Mouse (Mus musculus): ENCODE results near the gene AC109138.7. TPM values are rescaled to one million over a fixed set of nuclear protein-coding genes. Genes with fewer than 3 reads are reported as not detected.

Gene AC109138.7
- polyA plus RNA-seq, 1 experiment = not detected

GRCm38 (mm10) chr19:4204889-4205288, 9.3 kb upstream of the AC109138.7 start:
- no peak for TF ChIP-seq SRF (IDR thresholded peaks at IDR 0.05; ENCODE audit: control insufficient read depth, insufficient read length, low read depth)
- no peak for TF ChIP-seq MYOD1 (IDR thresholded peaks at IDR 0.05; ENCODE audit: control insufficient read depth in 1 of 3, insufficient read length in 2 of 3, low read depth in 2 of 3)
- no peak for TF ChIP-seq POLR2A (IDR thresholded peaks at IDR 0.05; ENCODE audit: insufficient read length, low read depth)
- TF ChIP-seq REST (IDR thresholded peaks at IDR 0.05; ENCODE audit: insufficient read depth, insufficient read length) = no peak
- no peak for TF ChIP-seq CEBPB (IDR thresholded peaks at IDR 0.05; ENCODE audit: insufficient read depth, poor library complexity, severe bottlenecking)
- TF ChIP-seq E2F4 (IDR thresholded peaks at IDR 0.05; ENCODE audit: insufficient read depth) = no peak
- TF ChIP-seq TCF12 (IDR thresholded peaks at IDR 0.05; ENCODE audit: insufficient read depth, poor library complexity, severe bottlenecking) = no peak
- TF ChIP-seq MYOG (IDR thresholded peaks at IDR 0.05; ENCODE audit: control insufficient read depth in 1 of 3, insufficient read depth in 1 of 3, insufficient read length in 2 of 3, low read depth in 2 of 3) = no peak
- TF ChIP-seq TCF3 (IDR thresholded peaks at IDR 0.05; ENCODE audit: insufficient read length, low read depth) = no peak
- no peak for TF ChIP-seq POLR2AphosphoS2 (IDR thresholded peaks at IDR 0.05; ENCODE audit: insufficient read length, low read depth)
- no peak for TF ChIP-seq MAX (IDR thresholded peaks at IDR 0.05; ENCODE audit: low read depth)
- TF ChIP-seq USF1 (IDR thresholded peaks at IDR 0.05; ENCODE audit: low read depth) = no peak
- Histone ChIP-seq H3K79me2 (ENCODE audit: control insufficient read depth, insufficient read depth) (peaks cover 13% of the 10 kb centered on the region), H3K36me3 (ENCODE audit: control insufficient read depth, insufficient read depth) (no peaks in the 10 kb centered on the region), H3K27me3 (ENCODE audit: control insufficient read depth, insufficient read depth, insufficient read length) (no peaks in the 10 kb centered on the region), H3K4me2 (ENCODE audit: low read depth) (no peak overlapping the region), H3ac (ENCODE audit: control insufficient read depth, insufficient read length) (no peak overlapping the region), H3K4me3 (no peak overlapping the region)

GRCm38 (mm10) chr19:4206971-4207370, 7.2 kb upstream of the AC109138.7 start:
- Histone ChIP-seq H3K4me2 (ENCODE audit: low read depth) (no peak overlapping the region), H3K36me3 (ENCODE audit: control insufficient read depth, insufficient read depth) (no peaks in the 10 kb centered on the region), H3K27me3 (ENCODE audit: control insufficient read depth, insufficient read depth, insufficient read length) (no peaks in the 10 kb centered on the region), H3ac (ENCODE audit: control insufficient read depth, insufficient read length) (no peak overlapping the region), H3K79me2 (ENCODE audit: control insufficient read depth, insufficient read depth) (no peaks in the 10 kb centered on the region), H3K4me3 (no peak overlapping the region)
- TF ChIP-seq POLR2AphosphoS2 (IDR thresholded peaks at IDR 0.05; ENCODE audit: insufficient read length, low read depth) (peak; percentile 20), SRF (IDR thresholded peaks at IDR 0.05; ENCODE audit: control insufficient read depth, insufficient read length, low read depth) (no peak)

GRCm38 (mm10) chr19:4208563-4208962, 5.6 kb upstream of the AC109138.7 start:
- no peaks in the 10 kb centered on the region for H3K27me3 ChIP-seq (ENCODE audit: control insufficient read depth, insufficient read depth, insufficient read length)

GRCm38 (mm10) chr19:4211891-4212588, 2.1 kb upstream of the AC109138.7 start:
- H3K79me2 ChIP-seq (ENCODE audit: control insufficient read depth, insufficient read depth) = peaks cover 16% of the 10 kb centered on the region
- H3K4me3 ChIP-seq = no peak overlapping the region
- H3K4me2 ChIP-seq (ENCODE audit: low read depth) = peak overlapping the region; percentile 20
- no peaks in the 10 kb centered on the region for H3K27me3 ChIP-seq (ENCODE audit: control insufficient read depth, insufficient read depth, insufficient read length)
- TF ChIP-seq MYOG (IDR thresholded peaks at IDR 0.05; ENCODE audit: control insufficient read depth in 1 of 3, insufficient read depth in 1 of 3, insufficient read length in 2 of 3, low read depth in 2 of 3) = peak in 1 of 3 experiments; percentile 29
- TF ChIP-seq MAX (IDR thresholded peaks at IDR 0.05; ENCODE audit: low read depth) = no peak
- TF ChIP-seq REST (IDR thresholded peaks at IDR 0.05; ENCODE audit: insufficient read depth, insufficient read length) = no peak
- H3K36me3 ChIP-seq (ENCODE audit: control insufficient read depth, insufficient read depth) = no peaks in the 10 kb centered on the region
- H3ac ChIP-seq (ENCODE audit: control insufficient read depth, insufficient read length) = no peak overlapping the region

More at GRCm38 (mm10) chr19:4208563-4208962, 5.6 kb upstream of the AC109138.7 start:
- Histone ChIP-seq H3K36me3 (ENCODE audit: control insufficient read depth, insufficient read depth) (no peaks in the 10 kb centered on the region), H3K4me2 (ENCODE audit: low read depth) (no peak overlapping the region), H3K79me2 (ENCODE audit: control insufficient read depth, insufficient read depth) (no peaks in the 10 kb centered on the region), H3K4me3 (no peak overlapping the region), H3ac (ENCODE audit: control insufficient read depth, insufficient read length) (no peak overlapping the region)
- TF ChIP-seq MYOD1 (IDR thresholded peaks at IDR 0.05; ENCODE audit: control insufficient read depth in 1 of 3, insufficient read length in 2 of 3, low read depth in 2 of 3) (no peak), E2F4 (IDR thresholded peaks at IDR 0.05; ENCODE audit: insufficient read depth) (no peak), TCF12 (IDR thresholded peaks at IDR 0.05; ENCODE audit: insufficient read depth, poor library complexity, severe bottlenecking) (no peak), MYOG (IDR thresholded peaks at IDR 0.05; ENCODE audit: control insufficient read depth in 1 of 3, insufficient read depth in 1 of 3, insufficient read length in 2 of 3, low read depth in 2 of 3) (no peak), TCF3 (IDR thresholded peaks at IDR 0.05; ENCODE audit: insufficient read length, low read depth) (no peak), CEBPB (IDR thresholded peaks at IDR 0.05; ENCODE audit: insufficient read depth, poor library complexity, severe bottlenecking) (no peak), SRF (IDR thresholded peaks at IDR 0.05; ENCODE audit: control insufficient read depth, insufficient read length, low read depth) (no peak), POLR2AphosphoS2 (IDR thresholded peaks at IDR 0.05; ENCODE audit: insufficient read length, low read depth) (no peak), REST (IDR thresholded peaks at IDR 0.05; ENCODE audit: insufficient read depth, insufficient read length) (no peak), MAX (IDR thresholded peaks at IDR 0.05; ENCODE audit: low read depth) (no peak), POLR2A (IDR thresholded peaks at IDR 0.05; ENCODE audit: insufficient read length, low read depth) (no peak)

- peak overlapping the region; percentile 83 for H3ac ChIP-seq (ENCODE audit: control insufficient read depth, insufficient read length)
- peak overlapping the region; percentile 39 for H3K4me3 ChIP-seq
- H3K4me2 ChIP-seq (ENCODE audit: low read depth) = peak overlapping the region; percentile 93
- peaks cover 28% of the 10 kb centered on the region for H3K79me2 ChIP-seq (ENCODE audit: control insufficient read depth, insufficient read depth)
- H3K27me3 ChIP-seq (ENCODE audit: control insufficient read depth, insufficient read depth, insufficient read length) = no peaks in the 10 kb centered on the region
- TF ChIP-seq MYOD1 (IDR thresholded peaks at IDR 0.05; ENCODE audit: control insufficient read depth in 1 of 3, insufficient read length in 2 of 3, low read depth in 2 of 3) = no peak
- H3K36me3 ChIP-seq (ENCODE audit: control insufficient read depth, insufficient read depth) = no peaks in the 10 kb centered on the region
Observed at GRCm38 (mm10) chr19:4213524-4213974, 608 bp upstream of the AC109138.7 start.
